Mouse (Mus musculus) lung, embryonic 14.5 days (tissue): ENCODE results near the gene Alpk3. TPM values are rescaled to one million over a fixed set of nuclear protein-coding genes. Genes with fewer than 3 reads are reported as not detected.
A peak's percentile ranks its signal among the peaks of the same experiment; 100 is the strongest.

Experiments
- ATAC-seq: fragments of 200-750 bp; cut with Nextera tagmentation; 2 replicates; pipeline ENCODE4 v1.8.0; 2017; ENCODE audit warnings: mild to moderate bottlenecking, moderate TSS enrichment, moderate library complexity; ENCODE audit not compliant: insufficient read depth
- DNase-seq: peaks from one replicate; pipeline ENCODE4 v3.0.0-alpha.2; 2015
- H3K27ac ChIP-seq: fragments of 300-500 bp; sonication (generic); 2 replicates; pipeline ENCODE4 v1.5.1; 2014; ENCODE audit warnings: low read depth, mild to moderate bottlenecking, moderate library complexity
- H3K27me3 ChIP-seq: fragments of 300-500 bp; sonication (generic); 2 replicates; pipeline ENCODE4 v1.6.1; 2014; ENCODE audit warnings: low read length, control low read depth; ENCODE audit not compliant: insufficient read depth
- H3K36me3 ChIP-seq: fragments of 300-500 bp; sonication (generic); 2 replicates; pipeline ENCODE4 v1.6.1; 2014; ENCODE audit warnings: control low read depth; ENCODE audit not compliant: insufficient read depth
- H3K4me1 ChIP-seq: fragments of 300-500 bp; sonication (generic); 2 replicates; pipeline ENCODE4 v1.6.1; 2014; ENCODE audit warnings: antibody characterized with exemption, control low read depth; ENCODE audit not compliant: insufficient read depth
- H3K4me2 ChIP-seq: fragments of 300-500 bp; sonication (generic); 2 replicates; pipeline ENCODE4 v1.6.1; 2014; ENCODE audit warnings: mild to moderate bottlenecking
- H3K4me3 ChIP-seq: fragments of 300-500 bp; sonication (generic); 2 replicates; pipeline ENCODE4 v1.5.1; 2014; ENCODE audit warnings: low read depth, low read length
- H3K9ac ChIP-seq: fragments of 300-500 bp; sonication (generic); 2 replicates; pipeline ENCODE4 v1.6.1; 2014
- H3K9me3 ChIP-seq: fragments of 300-500 bp; sonication (generic); 2 replicates; pipeline ENCODE4 v1.6.1; 2016; ENCODE audit warnings: low read depth, low read length, control low read depth
- CTCF ChIP-seq: IDR thresholded peaks from 2 replicates; pipeline ENCODE4 v1.5.1; 2016; ENCODE audit warnings: antibody characterized with exemption, low read depth
- WGBS: fragments of 180-500 bp; shearing (Covaris S2); extraction: QIAGEN DNeasy Blood & Tissue Kit; methylation state at CpG from one replicate; pipeline ENCODE4 v1.1.7; 2014; 5-methylcytosine and 5-hydroxymethylcytosine counted together
- polyA plus RNA-seq: library from polyadenylated mRNA; unstranded; fragments of >200 nt; fragmentation: Nextera tagmentation; extraction: Ambion mirVana; gene quantifications from 2 replicates; pipeline ENCODE4 v1.2.1, GENCODE M21; 2014

Alpk3 gene
- polyA plus RNA-seq, 1 experiment from 2014 or later = 0.63 TPM

- Histone ChIP-seq H3K4me2 (no peak overlapping the region), H3K27me3 (no peaks in the 10 kb centered on the region), H3K9me3 (no peaks in the 10 kb centered on the region), H3K4me3 (no peak overlapping the region), H3K27ac (no peak overlapping the region), H3K9ac (no peak overlapping the region), H3K4me1 (peaks cover 3% of the 10 kb centered on the region), H3K36me3 (no peaks in the 10 kb centered on the region)
- WGBS = 50% methylated on average over 7 of the region's 7 CpGs
- no peak for TF ChIP-seq CTCF
- ATAC-seq (no peak), DNase-seq (peak; percentile 29)
Observed at GRCm38 (mm10) chr7:81131864-81132263, 74.5 kb downstream of the Alpk3 start.

- no peak overlapping the region for H3K4me3 ChIP-seq
- peak; percentile 41 for DNase-seq
- WGBS = 26% methylated on average over 2 of the region's 2 CpGs
- H3K4me1 ChIP-seq = peaks cover 3% of the 10 kb centered on the region
- H3K36me3 ChIP-seq = no peaks in the 10 kb centered on the region
- ATAC-seq = 0 out of 2 replicates have a peak, but pooled peaks have one; percentile 22
- no peaks in the 10 kb centered on the region for H3K27me3 ChIP-seq
- H3K9ac ChIP-seq = no peak overlapping the region
- H3K4me2 ChIP-seq = no peak overlapping the region
- H3K27ac ChIP-seq = no peak overlapping the region
- no peak for TF ChIP-seq CTCF
- H3K9me3 ChIP-seq = no peaks in the 10 kb centered on the region
Observed at GRCm38 (mm10) chr7:81132851-81133279, 75.5 kb downstream of the Alpk3 start.

GRCm38 (mm10) chr7:81133416-81133815 lies 76.0 kb downstream of the Alpk3 start:
- DNase-seq (no peak), ATAC-seq (no peak)
- Histone ChIP-seq H3K9me3 (no peaks in the 10 kb centered on the region), H3K4me2 (no peak overlapping the region), H3K4me3 (no peak overlapping the region), H3K27me3 (no peaks in the 10 kb centered on the region), H3K36me3 (no peaks in the 10 kb centered on the region), H3K4me1 (peaks cover 3% of the 10 kb centered on the region), H3K9ac (no peak overlapping the region), H3K27ac (no peak overlapping the region)
- no peak for TF ChIP-seq CTCF
- WGBS = 64% methylated on average over 6 of the region's 6 CpGs

- Histone ChIP-seq H3K4me2 (no peak overlapping the region), H3K4me1 (peaks cover 3% of the 10 kb centered on the region), H3K27me3 (no peaks in the 10 kb centered on the region), H3K9me3 (no peaks in the 10 kb centered on the region), H3K9ac (no peak overlapping the region), H3K36me3 (no peaks in the 10 kb centered on the region), H3K4me3 (no peak overlapping the region), H3K27ac (no peak overlapping the region)
- TF ChIP-seq CTCF = no peak
- 78% methylated on average over 2 of the region's 2 CpGs for WGBS
- no peak for ATAC-seq
- no peak for DNase-seq
Observed at GRCm38 (mm10) chr7:81133941-81134340, 76.5 kb downstream of the Alpk3 start.

DNA sequence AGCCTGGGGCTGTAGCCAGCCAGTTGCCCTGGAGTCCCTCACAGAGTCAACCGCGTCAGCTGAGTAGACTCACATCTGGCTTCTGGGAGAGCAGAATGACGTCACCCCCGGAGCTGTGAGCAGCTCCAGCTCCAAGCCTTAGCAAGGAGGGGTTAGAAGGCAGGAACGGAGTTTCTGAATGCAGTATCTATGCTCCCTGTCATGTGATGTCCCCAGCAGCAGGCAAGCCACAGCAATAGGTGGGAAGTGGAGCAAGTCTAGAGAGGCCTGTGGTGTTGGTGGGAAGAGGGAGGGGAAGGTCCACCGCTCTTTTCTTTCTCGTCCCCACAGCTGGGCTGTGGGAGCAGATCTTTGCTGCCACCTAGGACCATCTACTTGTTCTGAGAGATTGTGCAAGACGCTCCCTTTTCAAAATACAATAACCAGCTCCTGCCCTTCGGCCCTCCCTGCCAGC lies 77.2 kb downstream of the Alpk3 start:
- WGBS = 7% methylated on average over 9 of the region's 9 CpGs
- peak; percentile 47; the same call in 1 of the 2 replicates for TF ChIP-seq CTCF
- Histone ChIP-seq H3K36me3 (no peaks in the 10 kb centered on the region), H3K9ac (0 out of 2 replicates have a peak overlapping the region, but pooled peaks have one; percentile 24), H3K4me1 (peaks cover 3% of the 10 kb centered on the region), H3K4me2 (peak overlapping the region; percentile 52), H3K4me3 (no peak overlapping the region), H3K27me3 (no peaks in the 10 kb centered on the region), H3K27ac (peak overlapping the region; percentile 43), H3K9me3 (no peaks in the 10 kb centered on the region)
- DNase-seq (peak; percentile 90), ATAC-seq (peak; percentile 90)

- TF ChIP-seq CTCF = no peak
- Histone ChIP-seq H3K27ac (no peak overlapping the region), H3K4me1 (peaks cover 3% of the 10 kb centered on the region), H3K4me3 (no peak overlapping the region), H3K9ac (no peak overlapping the region), H3K4me2 (no peak overlapping the region), H3K9me3 (no peaks in the 10 kb centered on the region), H3K27me3 (no peaks in the 10 kb centered on the region), H3K36me3 (no peaks in the 10 kb centered on the region)
- no peak for ATAC-seq
- DNase-seq = no peak
- 83% methylated on average over 5 of the region's 5 CpGs for WGBS
Observed at GRCm38 (mm10) chr7:81137292-81137691, 79.9 kb downstream of the Alpk3 start.

GRCm38 (mm10) chr7:81139100-81139499 lies 81.7 kb downstream of the Alpk3 start:
- Histone ChIP-seq H3K4me3 (no peak overlapping the region), H3K4me2 (no peak overlapping the region), H3K9me3 (no peaks in the 10 kb centered on the region), H3K36me3 (no peaks in the 10 kb centered on the region), H3K27ac (no peak overlapping the region), H3K4me1 (peaks cover 3% of the 10 kb centered on the region), H3K9ac (no peak overlapping the region), H3K27me3 (no peaks in the 10 kb centered on the region)
- 62% methylated on average over 7 of the region's 7 CpGs for WGBS
- TF ChIP-seq CTCF = no peak
- no peak for ATAC-seq
- DNase-seq = peak; percentile 55
